Mouse (Mus musculus) retina, postnatal 1 day (tissue): ENCODE data around the gene Creg2.
A peak's percentile ranks its signal among the peaks of the same experiment; 100 is the strongest.
"Not testable (repeated sequence)": the region's sequence is repeated elsewhere in the genome, so short reads cannot be mapped to it uniquely, and the experiment has no call there.

Experiments
- DNase-seq: peaks from one replicate; pipeline ENCODE4 v3.0.0-alpha.2; 2012

Gene Creg2

DNA sequence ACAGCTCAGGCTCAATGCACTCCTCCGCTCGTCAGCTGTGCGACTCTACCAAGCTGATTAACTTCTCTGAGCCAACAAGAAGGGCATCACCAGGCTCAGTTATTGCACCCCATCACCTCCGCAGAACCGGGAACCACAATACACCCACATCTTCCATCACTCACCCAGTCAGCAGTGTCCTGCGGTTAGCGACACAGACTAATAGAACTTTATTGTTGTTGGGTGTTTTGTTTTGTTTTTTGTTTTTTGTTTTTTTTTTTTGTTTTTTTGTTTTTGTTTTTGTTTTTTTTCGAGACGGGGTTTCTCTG, at the start of gene Creg2:
Gene Creg2, minus strand, starts transcription at position 234 of the 308 bp plus-strand sequence.
- DNase-seq = no peak

DNA sequence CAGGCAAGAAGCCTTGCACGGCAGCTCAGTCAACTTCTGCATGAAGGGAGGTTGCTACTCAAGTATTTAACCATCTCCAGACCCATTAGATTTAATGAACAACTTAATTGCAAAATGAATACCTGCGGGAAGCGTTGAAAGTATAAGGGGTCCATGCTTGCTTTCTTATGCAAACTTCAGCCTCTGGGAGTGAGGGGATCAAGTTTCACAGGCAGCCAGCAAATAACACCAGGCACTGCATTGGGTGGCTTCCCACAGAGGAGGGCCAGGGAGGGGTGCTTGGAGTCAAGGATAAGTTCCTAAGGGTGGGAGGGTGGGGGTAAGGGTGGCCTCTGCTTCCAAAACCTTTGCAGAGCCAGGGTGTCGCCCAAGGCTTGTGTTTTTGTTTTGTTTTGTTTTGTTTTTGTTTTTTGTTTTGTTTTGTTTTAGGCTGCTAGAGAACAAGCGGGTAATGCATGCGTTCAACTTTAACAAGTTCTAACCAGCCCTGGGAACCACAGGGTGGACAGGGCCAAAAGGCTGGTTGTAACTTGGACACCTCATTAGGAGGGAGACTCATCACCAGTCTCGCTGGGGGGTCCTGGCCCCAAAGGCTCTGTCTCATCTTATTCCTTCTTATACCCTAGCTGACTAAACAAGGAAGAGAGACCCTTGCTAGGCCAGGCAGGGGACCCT, 49.5 kb upstream of the Creg2 start:
- DNase-seq = no peak

GRCm38 (mm10) chr1:39698456-39698855, 47.2 kb upstream of the Creg2 start:
- DNase-seq = peak; percentile 69

- no peak for DNase-seq
Observed at GRCm38 (mm10) chr1:39695198-39695597, 43.9 kb upstream of the Creg2 start.

DNA sequence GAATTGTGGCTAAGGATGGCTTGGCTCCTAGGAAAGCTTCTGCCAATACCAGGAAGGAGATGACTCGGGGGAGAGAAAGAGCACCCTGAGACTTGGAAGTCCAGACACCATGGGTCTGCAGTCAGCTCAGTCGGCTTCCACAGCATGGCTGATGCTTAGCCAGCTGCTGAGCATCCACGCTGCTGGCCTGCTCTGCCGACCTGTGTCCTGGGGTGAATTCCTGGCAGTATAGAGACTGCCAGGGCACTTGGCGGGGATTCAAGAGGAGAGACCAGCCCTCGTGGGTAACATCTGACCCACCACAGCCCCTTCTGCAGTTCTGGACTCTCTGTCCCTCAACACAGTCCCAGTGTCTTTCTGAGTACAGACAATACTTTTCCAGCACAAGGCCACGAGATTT, 43.5 kb upstream of the Creg2 start:
- no peak for DNase-seq

- DNase-seq = no peak
Observed at GRCm38 (mm10) chr1:39691974-39692373, 40.7 kb upstream of the Creg2 start.

DNA sequence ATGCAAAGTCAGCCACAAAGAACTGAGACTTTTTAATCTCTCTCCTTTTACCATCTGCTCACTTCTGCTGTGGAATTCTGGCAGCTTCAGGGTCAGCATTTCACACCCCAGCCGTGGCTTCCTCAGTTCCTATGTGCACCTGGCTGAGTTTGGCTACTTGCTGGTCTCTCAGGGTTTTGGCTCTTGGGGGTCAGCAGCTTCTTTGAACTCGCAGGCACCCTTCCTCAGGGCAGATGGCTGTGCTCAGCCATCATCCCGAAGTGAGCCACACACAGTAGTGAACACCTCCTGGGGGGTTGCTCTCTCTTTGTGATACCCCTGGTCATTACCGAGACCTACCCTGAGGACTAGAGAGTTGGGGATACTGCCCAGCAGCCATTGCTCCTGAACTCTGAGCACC, 39.8 kb upstream of the Creg2 start:
- no peak for DNase-seq

- DNase-seq = no peak
Observed at GRCm38 (mm10) chr1:39688573-39688972, 37.3 kb upstream of the Creg2 start.

DNA sequence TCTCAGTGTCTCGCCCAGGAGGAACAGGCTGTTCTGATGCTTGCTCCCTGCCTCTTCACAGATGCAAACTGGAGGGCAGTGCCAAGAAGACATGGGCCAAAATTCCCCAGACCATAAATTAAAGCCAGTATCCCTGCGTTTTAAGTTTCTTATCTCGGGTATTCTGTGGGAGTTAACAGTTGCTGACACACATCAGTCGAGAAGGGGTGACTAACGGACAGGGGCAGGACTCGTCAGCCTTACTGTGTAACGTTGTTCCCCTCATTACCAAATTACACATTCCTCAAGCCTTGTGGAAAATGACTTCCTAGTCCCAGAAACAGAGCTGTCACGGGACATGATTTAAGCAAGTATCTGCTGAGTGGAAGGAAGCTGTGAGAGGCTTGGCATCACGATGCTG, 36.0 kb upstream of the Creg2 start:
- DNase-seq = no peak

GRCm38 (mm10) chr1:39685841-39686240, 34.6 kb upstream of the Creg2 start:
- DNase-seq = peak; percentile 83

GRCm38 (mm10) chr1:39681638-39682037, 30.4 kb upstream of the Creg2 start:
- DNase-seq = no peak

DNA sequence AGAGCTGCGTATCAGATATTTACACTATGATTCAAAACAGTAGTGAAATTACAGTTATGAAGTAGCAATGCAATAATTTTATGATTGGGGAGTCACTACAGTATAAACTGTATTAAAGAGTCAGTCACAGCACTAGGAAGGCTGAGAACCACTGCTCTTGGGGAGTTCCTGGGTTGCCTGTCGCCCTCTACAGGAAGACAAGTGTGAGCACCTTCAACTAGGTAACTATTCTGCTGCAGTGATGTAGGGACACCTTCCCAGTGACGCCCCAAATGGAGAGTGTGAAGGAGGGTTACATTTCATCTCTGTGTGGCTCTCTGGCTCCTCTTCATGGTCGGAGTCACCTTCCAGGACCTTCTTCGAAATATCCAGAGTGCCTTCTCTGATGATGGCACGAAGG, 29.3 kb upstream of the Creg2 start:
- DNase-seq = no peak

- DNase-seq = no peak
Observed at GRCm38 (mm10) chr1:39678883-39679282, 27.6 kb upstream of the Creg2 start.

DNA sequence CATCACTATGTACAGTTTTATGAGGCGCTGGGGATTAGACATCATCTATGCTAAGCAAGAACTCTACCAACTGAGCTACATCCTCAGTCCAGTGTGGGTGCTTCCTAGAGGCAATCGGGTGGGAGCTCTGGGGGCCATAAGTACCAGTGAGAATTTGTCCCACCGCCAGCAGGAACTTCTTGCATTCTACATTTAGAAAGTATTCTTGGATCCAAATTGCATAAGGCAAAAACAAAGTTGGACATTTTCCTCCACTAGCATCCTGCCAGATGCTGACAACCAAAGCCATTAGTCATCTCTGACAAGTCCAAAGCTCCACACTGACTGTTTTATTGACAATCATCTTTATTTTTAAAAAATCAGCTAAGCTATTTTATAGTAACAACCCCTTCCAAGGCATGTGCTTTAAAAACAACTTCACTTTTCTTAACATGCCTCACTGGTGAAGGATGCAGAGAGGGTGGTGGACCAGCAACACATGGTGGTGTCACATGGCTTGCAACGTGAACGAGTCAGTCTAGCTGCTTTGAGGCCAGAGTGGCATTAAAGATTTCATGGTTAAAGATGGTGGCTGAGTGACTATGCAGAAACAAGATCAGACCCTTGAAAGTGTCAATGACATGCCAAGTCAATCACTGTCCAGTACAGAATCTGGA, 25.1 kb upstream of the Creg2 start:
- no peak for DNase-seq

DNA sequence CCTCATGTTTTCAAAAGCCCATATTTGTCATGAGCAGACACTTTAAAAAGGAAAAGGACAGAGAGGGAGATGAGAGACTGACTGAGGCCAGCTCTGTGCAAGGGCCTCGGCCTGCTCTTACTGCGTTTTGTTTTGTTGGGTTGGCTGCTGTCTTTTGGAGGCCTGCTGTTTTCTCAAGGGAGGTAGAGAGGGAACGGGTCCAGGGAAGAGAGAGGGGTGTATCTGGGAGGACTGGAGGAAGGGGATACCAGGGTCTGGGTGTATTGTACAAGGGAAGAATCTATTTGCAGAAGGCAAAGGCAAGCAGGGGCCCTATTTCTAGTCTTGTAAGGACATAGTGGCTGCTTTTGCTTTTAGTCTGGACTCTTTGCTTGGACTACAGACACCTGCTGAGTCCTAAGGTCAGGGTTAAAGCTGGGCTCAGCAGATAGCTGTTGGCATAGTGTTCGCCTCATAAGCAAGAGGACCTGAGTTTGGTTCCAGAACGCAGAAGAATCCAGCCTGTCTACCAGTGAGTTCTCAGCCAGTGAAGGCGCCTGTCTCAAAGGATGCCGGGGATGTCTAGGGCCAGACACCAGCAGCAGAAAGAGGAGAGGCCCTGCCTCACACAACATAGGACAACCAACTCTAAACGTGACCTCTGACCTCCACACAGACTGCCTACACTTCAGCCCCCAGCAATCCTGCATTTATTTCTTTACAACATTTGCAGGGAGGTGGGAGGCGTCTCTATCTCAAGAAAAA, 21.3 kb upstream of the Creg2 start:
- no peak for DNase-seq

- no peak for DNase-seq
Observed at GRCm38 (mm10) chr1:39670211-39670935, 19.1 kb upstream of the Creg2 start.

GRCm38 (mm10) chr1:39666751-39667252, 15.5 kb upstream of the Creg2 start:
- peak; percentile 61 for DNase-seq

GRCm38 (mm10) chr1:39664039-39664625, 12.9 kb upstream of the Creg2 start:
- DNase-seq = no peak

DNA sequence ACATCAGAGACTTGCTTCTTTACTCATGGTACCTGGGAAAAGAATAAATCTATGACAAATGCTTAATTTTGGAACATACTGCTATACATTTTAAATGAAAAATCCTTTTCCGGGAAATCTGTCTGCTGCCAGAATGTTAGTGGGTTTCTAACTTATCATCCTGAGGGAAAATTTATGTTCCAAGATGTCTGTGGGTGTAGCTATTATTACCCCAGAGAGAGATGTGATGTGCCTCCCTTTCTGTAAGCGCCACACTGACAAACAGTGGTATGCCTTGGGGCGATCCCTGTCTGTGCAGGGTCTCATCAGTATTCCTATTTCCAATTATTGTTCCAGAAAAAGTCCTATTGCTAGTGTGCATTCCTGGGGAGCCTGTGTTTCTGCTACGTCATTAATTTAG, 11.8 kb upstream of the Creg2 start:
- DNase-seq = no peak

- no peak for DNase-seq
Observed at GRCm38 (mm10) chr1:39656976-39657529, 5.8 kb upstream of the Creg2 start.

GRCm38 (mm10) chr1:39654901-39655300, 3.6 kb upstream of the Creg2 start:
- DNase-seq = not testable (repeated sequence)

DNA sequence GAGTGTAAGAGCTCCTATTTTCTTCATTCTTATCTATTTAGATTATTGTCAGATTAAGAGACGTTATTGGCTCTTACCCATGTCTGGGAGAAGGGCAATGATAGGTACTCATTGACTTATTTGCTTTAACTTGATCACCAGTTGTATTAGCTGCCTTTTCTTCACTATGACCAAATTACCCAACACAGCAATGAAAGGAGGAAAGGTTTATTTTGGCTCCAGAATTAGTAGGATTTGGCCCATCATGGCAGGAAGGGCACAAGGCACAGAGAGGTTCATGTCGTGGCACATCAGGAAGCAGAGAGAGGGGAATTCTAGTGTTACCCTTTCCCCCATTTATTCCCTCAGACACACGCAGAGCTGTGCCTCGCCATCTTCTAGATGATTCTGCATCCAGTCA, 1.8 kb upstream of the Creg2 start:
- DNase-seq = no peak
